Mouse (Mus musculus) testis, adult 2 months (tissue): ENCODE results near the gene Gm10217.

ENCODE experiments used
- CTCF ChIP-seq: fragments of 200-500 bp; IDR thresholded peaks from 2 replicates; pipeline ENCODE4 v1.5.1; 2012; ENCODE audit warnings: low read depth, mild to moderate bottlenecking, inconsistent platforms, low read length, moderate library complexity; ENCODE audit not compliant: control insufficient read depth, insufficient read depth, insufficient replicate concordance
- POLR2A ChIP-seq: fragments of 200-500 bp; IDR thresholded peaks from 2 replicates; pipeline ENCODE4 v1.6.1; 2012; ENCODE audit warnings: low read depth, mild to moderate bottlenecking, inconsistent platforms, low read length, moderate library complexity; ENCODE audit not compliant: control insufficient read depth

DNA sequence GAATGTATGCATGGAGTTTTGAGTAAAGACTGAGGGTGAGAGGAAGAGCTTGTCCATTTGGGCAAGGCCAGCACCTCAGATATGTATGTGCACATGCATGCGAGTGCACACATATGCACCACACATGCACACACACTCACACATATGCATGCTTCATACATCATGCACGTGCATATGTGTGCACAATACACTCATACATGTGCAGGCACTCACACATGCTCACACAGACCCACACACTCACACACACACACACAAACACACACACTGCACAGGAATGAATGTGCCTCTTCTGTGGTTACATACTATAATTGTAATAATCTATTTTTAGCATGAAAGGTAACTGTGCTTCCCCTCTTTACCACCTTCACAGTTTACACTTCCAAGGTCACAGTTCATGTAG is 35.1 kb downstream of the Gm10217 start:
- TF ChIP-seq POLR2A, result no peak
- no peak for TF ChIP-seq CTCF
